Mouse (Mus musculus): ENCODE results near the gene Cd300a.
"Not testable (repeated sequence)": the region's sequence is repeated elsewhere in the genome, so short reads cannot be mapped to it uniquely, and the experiment has no call there.

The Cd300a gene

GRCm38 (mm10) chr11:114903224-114903623 lies 13.4 kb downstream of the Cd300a start:
- DNase-seq (ENCODE audit: low spot score in 2 of 2), result no peak

- DNase-seq (ENCODE audit: low spot score in 2 of 2), result no peak
These were observed 17.7 kb downstream of the Cd300a start for GRCm38 (mm10) chr11:114907567-114907966.

- DNase-seq (ENCODE audit: low spot score in 2 of 2), result no peak
These were observed 18.2 kb downstream of the Cd300a start for GRCm38 (mm10) chr11:114908086-114908485.

- not testable (repeated sequence) for DNase-seq (ENCODE audit: low spot score in 2 of 2)
These were observed 19.7 kb downstream of the Cd300a start for GRCm38 (mm10) chr11:114909538-114909937.

GRCm38 (mm10) chr11:114912847-114913246 lies 23.0 kb downstream of the Cd300a start:
- DNase-seq (ENCODE audit: low spot score in 2 of 2), result peak; percentile 81 to 84

GRCm38 (mm10) chr11:114914978-114915377 lies 25.1 kb downstream of the Cd300a start:
- no peak for DNase-seq (ENCODE audit: low spot score in 2 of 2)

- DNase-seq (ENCODE audit: low spot score in 2 of 2), result no peak
These were observed 27.3 kb downstream of the Cd300a start for GRCm38 (mm10) chr11:114917120-114917519.

- no peak for DNase-seq (ENCODE audit: low spot score in 2 of 2)
These were observed 32.6 kb downstream of the Cd300a start for GRCm38 (mm10) chr11:114922439-114922838.

- no peak for DNase-seq (ENCODE audit: low spot score in 2 of 2)
These were observed 34.1 kb downstream of the Cd300a start for GRCm38 (mm10) chr11:114923961-114924360.

- no peak for DNase-seq (ENCODE audit: low spot score in 2 of 2)
These were observed 39.7 kb downstream of the Cd300a start for GRCm38 (mm10) chr11:114929581-114929980.

GRCm38 (mm10) chr11:114931041-114931440 lies 41.2 kb downstream of the Cd300a start:
- no peak for DNase-seq (ENCODE audit: low spot score in 2 of 2)

- DNase-seq (ENCODE audit: low spot score in 2 of 2), result no peak
These were observed 43.8 kb downstream of the Cd300a start for GRCm38 (mm10) chr11:114933591-114933990.

- no peak for DNase-seq (ENCODE audit: low spot score in 2 of 2)
These were observed 44.3 kb downstream of the Cd300a start, which contains the start of gene Cd300lb for GRCm38 (mm10) chr11:114934144-114934543. Gene Cd300lb (minus strand): TSS chr11:114934386.

All from cerebellum, postnatal 4 days (tissue).